Mouse (Mus musculus) heart, adult 2 months (tissue): ENCODE data around the gene Cdk2ap2.

Experiments used
- CTCF ChIP-seq: fragments of 200-600 bp; IDR thresholded peaks from 2 replicates; pipeline ENCODE4 v1.8.1; 2022; ENCODE audit warnings: antibody characterized with exemption, mild to moderate bottlenecking, moderate library complexity
- POLR2A ChIP-seq: fragments of 200-500 bp; IDR thresholded peaks from 2 replicates; pipeline ENCODE4 v1.6.1; 2011; ENCODE audit warnings: mild to moderate bottlenecking, low read depth, low read length, control low read depth; ENCODE audit not compliant: insufficient read depth

- TF ChIP-seq POLR2A: no peak
- no peak for TF ChIP-seq CTCF
These were observed 49.5 kb downstream of the Cdk2ap2 start for GRCm38 (mm10) chr19:4146366-4147021.
